Mouse (Mus musculus) heart, adult 2 months (tissue): ENCODE results near the gene Gpc5.

Experiments
- CTCF ChIP-seq: fragments of 200-600 bp; IDR thresholded peaks from 2 replicates; pipeline ENCODE4 v1.8.1; 2022; ENCODE audit warnings: antibody characterized with exemption, mild to moderate bottlenecking, moderate library complexity
- EP300 ChIP-seq: fragments of 200-500 bp; IDR thresholded peaks from 2 replicates; pipeline ENCODE4 v1.6.1; 2011; ENCODE audit warnings: low read depth, low read length, control low read depth; ENCODE audit not compliant: insufficient read depth
- POLR2A ChIP-seq: fragments of 200-500 bp; IDR thresholded peaks from 2 replicates; pipeline ENCODE4 v1.6.1; 2011; ENCODE audit warnings: mild to moderate bottlenecking, low read depth, low read length, control low read depth; ENCODE audit not compliant: insufficient read depth

DNA sequence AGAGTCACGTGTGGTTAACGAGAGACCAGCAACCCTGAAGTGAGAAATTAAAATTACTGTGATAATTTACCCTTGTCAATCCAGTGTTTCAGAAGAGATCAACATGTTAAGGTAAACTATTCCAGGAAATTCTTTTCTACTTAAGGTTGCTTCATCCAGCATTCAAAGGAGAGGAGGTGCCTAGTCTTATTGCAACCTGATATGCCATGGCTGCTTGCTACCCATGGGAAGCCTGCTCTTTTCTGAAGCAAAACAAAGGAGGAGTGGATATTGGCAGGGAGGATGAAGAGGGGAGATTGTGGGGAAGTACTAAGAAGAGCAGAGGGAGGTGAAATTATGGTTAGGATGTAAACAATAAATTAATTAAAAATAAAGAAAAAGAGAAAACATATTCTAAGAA lies 15.5 kb downstream of the Gpc5 start:
- no peak for TF ChIP-seq CTCF
- TF ChIP-seq POLR2A: no peak
- TF ChIP-seq EP300: no peak
